Mouse (Mus musculus) liver (tissue): ENCODE measurements around the gene Cyb5d1.
A peak's percentile ranks its signal among the peaks of the same experiment; 100 is the strongest.

Source experiments
- DNase-seq: peaks from one replicate; pipeline ENCODE4 v3.0.0-alpha.2; 2020; ENCODE audit warnings: mixed read lengths

Cyb5d1 gene

GRCm38 (mm10) chr11:69377766-69378165 is 17.7 kb downstream of the Cyb5d1 start:
- no peak for DNase-seq

- no peak for DNase-seq
Measured at GRCm38 (mm10) chr11:69375646-69376045, 19.8 kb downstream of the Cyb5d1 start.

GRCm38 (mm10) chr11:69373223-69373965 is 22.0 kb downstream of the Cyb5d1 start:
- DNase-seq, result peak; percentile 80

GRCm38 (mm10) chr11:69372780-69373170 is 22.7 kb downstream of the Cyb5d1 start:
- peak; percentile 49 for DNase-seq

GRCm38 (mm10) chr11:69372056-69372779 is 23.2 kb downstream of the Cyb5d1 start:
- DNase-seq, result peak; percentile 54

- DNase-seq, result no peak
Measured at GRCm38 (mm10) chr11:69371601-69372000, 23.8 kb downstream of the Cyb5d1 start.

- no peak for DNase-seq
Measured at GRCm38 (mm10) chr11:69370817-69371215, 24.6 kb downstream of the Cyb5d1 start.

GRCm38 (mm10) chr11:69369990-69370816 is 25.2 kb downstream of the Cyb5d1 start:
- DNase-seq, result no peak

GRCm38 (mm10) chr11:69369215-69369989 is 26.0 kb downstream of the Cyb5d1 start, which contains the start of gene Chd3:
Gene Chd3, minus strand, starts transcription at chr11:69369406.
- DNase-seq, result peak; percentile 29

GRCm38 (mm10) chr11:69368356-69369214 is 26.8 kb downstream of the Cyb5d1 start:
- DNase-seq, result peak; percentile 58

GRCm38 (mm10) chr11:69367616-69368355 is 27.6 kb downstream of the Cyb5d1 start:
- peak; percentile 25 for DNase-seq

- no peak for DNase-seq
Measured at GRCm38 (mm10) chr11:69366855-69367615, 28.4 kb downstream of the Cyb5d1 start.

- peak; percentile 89 for DNase-seq
Measured at GRCm38 (mm10) chr11:69366157-69366854, 29.1 kb downstream of the Cyb5d1 start.

GRCm38 (mm10) chr11:69365722-69366121 is 29.7 kb downstream of the Cyb5d1 start:
- no peak for DNase-seq

GRCm38 (mm10) chr11:69364910-69365309 is 30.5 kb downstream of the Cyb5d1 start:
- peak; percentile 63 for DNase-seq

GRCm38 (mm10) chr11:69364376-69364775 is 31.1 kb downstream of the Cyb5d1 start:
- DNase-seq, result no peak

GRCm38 (mm10) chr11:69362479-69362878 is 33.0 kb downstream of the Cyb5d1 start:
- DNase-seq, result no peak

GRCm38 (mm10) chr11:69362021-69362420 is 33.4 kb downstream of the Cyb5d1 start:
- no peak for DNase-seq

- DNase-seq, result no peak
Measured at GRCm38 (mm10) chr11:69357690-69358089, 37.7 kb downstream of the Cyb5d1 start.
